Mouse (Mus musculus) MEL (cell line): ENCODE measurements around the gene Slc2a9. TPM values are rescaled to one million over a fixed set of nuclear protein-coding genes. Genes with fewer than 3 reads are reported as not detected.

Experiments used
- DNase-seq: peaks from one replicate; pipeline ENCODE4 v3.0.0; 2011; ENCODE audit warnings: low read depth, low spot score
- H3K27ac ChIP-seq: 2 replicates; pipeline ENCODE4 v1.5.1; 2012; ENCODE audit warnings: low read depth, mild to moderate bottlenecking, control low read depth, low read length, moderate library complexity; ENCODE audit not compliant: control insufficient read depth
- H3K27me3 ChIP-seq, 2 experiments: fragments of 150-350 bp in 1 of 2; sonication (generic) in 1 of 2; 2 replicates each; pipeline ENCODE4 v1.6.1; 2012; ENCODE audit warnings: low read length in 2 of 2, mild to moderate bottlenecking in 2 of 2, improper control_type of control experiment in 1 of 2, moderate library complexity in 1 of 2; ENCODE audit not compliant: insufficient read depth in 2 of 2, control insufficient read depth in 1 of 2
- H3K36me3 ChIP-seq, 2 experiments: 2 replicates each; pipeline ENCODE4 v1.6.1; 2012 to 2014; ENCODE audit warnings: low read length in 2 of 2, improper control_type of control experiment in 1 of 2, inconsistent platforms in 1 of 2, mild to moderate bottlenecking in 1 of 2; ENCODE audit not compliant: insufficient read depth in 2 of 2, control insufficient read depth in 1 of 2
- H3K4me1 ChIP-seq, 2 experiments: fragments of 150-350 bp in 1 of 2; sonication (generic) in 1 of 2; 2 replicates each; pipeline ENCODE4 v1.6.1; 2012; ENCODE audit warnings: low read length in 2 of 2, improper control_type of control experiment in 1 of 2, mild to moderate bottlenecking in 1 of 2; ENCODE audit not compliant: insufficient read depth in 2 of 2, control insufficient read depth in 1 of 2
- H3K4me3 ChIP-seq, 2 experiments: fragments of 150-350 bp in 1 of 2; sonication (generic) in 1 of 2; 2 replicates each; pipeline ENCODE4 v1.5.1; 2012; ENCODE audit warnings: low read depth in 2 of 2, low read length in 2 of 2, mild to moderate bottlenecking in 2 of 2, moderate library complexity in 2 of 2, control low read depth in 1 of 2, improper control_type of control experiment in 1 of 2; ENCODE audit not compliant: control insufficient read depth in 1 of 2, insufficient read depth in 1 of 2
- H3K79me2 ChIP-seq: 2 replicates; pipeline ENCODE4 v1.6.1; 2012; ENCODE audit warnings: mild to moderate bottlenecking, low read length, moderate library complexity; ENCODE audit not compliant: control insufficient read depth, poor library complexity, insufficient read depth
- H3K9ac ChIP-seq: 2 replicates; pipeline ENCODE4 v1.6.1; 2012; ENCODE audit warnings: low read depth, mild to moderate bottlenecking, control low read depth, low read length, moderate library complexity; ENCODE audit not compliant: control insufficient read depth, poor library complexity, severe bottlenecking
- H3K9me3 ChIP-seq: fragments of 150-350 bp; sonication (generic); replicated peaks from 2 replicates; pipeline ENCODE4 v1.6.1; 2012; ENCODE audit warnings: mild to moderate bottlenecking, low read length, improper control_type of control experiment, moderate library complexity; ENCODE audit not compliant: insufficient read depth
- CHD2 ChIP-seq: IDR thresholded peaks from 2 replicates; pipeline ENCODE4 v1.6.1; 2011; ENCODE audit warnings: low read length, improper control_type of control experiment
- ETS1 ChIP-seq: IDR thresholded peaks from 2 replicates; pipeline ENCODE4 v1.6.1; 2012; ENCODE audit warnings: low read depth, mild to moderate bottlenecking, inconsistent platforms, low read length, improper control_type of control experiment, moderate library complexity
- HCFC1 ChIP-seq: IDR thresholded peaks from 2 replicates; pipeline ENCODE4 v1.6.1; 2012; ENCODE audit warnings: low read depth, mild to moderate bottlenecking, inconsistent platforms, low read length, improper control_type of control experiment, moderate library complexity
- MAZ ChIP-seq: IDR thresholded peaks from 2 replicates; pipeline ENCODE4 v1.6.1; 2012; ENCODE audit warnings: low read depth, mild to moderate bottlenecking, inconsistent platforms, low read length, improper control_type of control experiment
- MEF2A ChIP-seq: IDR thresholded peaks from 2 replicates; pipeline ENCODE4 v1.6.1; 2014; ENCODE audit warnings: low read depth, mild to moderate bottlenecking, inconsistent platforms, low read length, improper control_type of control experiment; ENCODE audit not compliant: poor library complexity, insufficient replicate concordance, severe bottlenecking; ENCODE audit errors: extremely low read depth
- MYB ChIP-seq: IDR thresholded peaks from 2 replicates; pipeline ENCODE4 v1.6.1; 2011; ENCODE audit warnings: mild to moderate bottlenecking, low read depth, low read length, improper control_type of control experiment
- NELFE ChIP-seq: IDR thresholded peaks from 2 replicates; pipeline ENCODE4 v1.6.1; 2011; ENCODE audit warnings: low read depth, low read length, improper control_type of control experiment
- RAD21 ChIP-seq: IDR thresholded peaks from 2 replicates; pipeline ENCODE4 v1.6.1; 2011; ENCODE audit warnings: mild to moderate bottlenecking, low read depth, low read length, improper control_type of control experiment
- TAL1 ChIP-seq: IDR thresholded peaks from 2 replicates; pipeline ENCODE4 v1.6.1; 2012; ENCODE audit warnings: mild to moderate bottlenecking, inconsistent platforms, low read length, moderate library complexity, mixed read lengths
- USF1 ChIP-seq: IDR thresholded peaks from 2 replicates; pipeline ENCODE4 v1.6.1; 2014; ENCODE audit warnings: low read depth, mild to moderate bottlenecking, inconsistent platforms, low read length, improper control_type of control experiment, moderate library complexity
- ZC3H11A ChIP-seq: IDR thresholded peaks from 2 replicates; pipeline ENCODE4 v1.6.1; 2012; ENCODE audit warnings: low read depth, mild to moderate bottlenecking, inconsistent platforms, low read length, improper control_type of control experiment
- polyA plus RNA-seq, 2 experiments: library from polyadenylated mRNA; stranded (reverse) in 1 of 2; unstranded in 1 of 2; fragments of >175 nt in 1 of 2; fragments of >200 nt in 1 of 2; gene quantifications; 2 replicates each; pipeline versions ENCODE4 v1.2.1 to v1.2.4; 2012; ENCODE audit warnings: low replicate concordance in 2 of 2, low read depth in 1 of 2; ENCODE audit not compliant: insufficient read length in 2 of 2, insufficient read depth in 1 of 2, missing spikeins in 1 of 2
- total RNA-seq: library from RNA; depleted of rRNA; stranded (reverse); fragments of 300-350 nt; gene quantifications from 2 replicates; pipeline ENCODE4 v1.2.3, GENCODE M21; 2012

Slc2a9 gene
- total and polyA plus RNA-seq, 3 experiments = 1.1 to 4.2 TPM; not detected in 1

- Histone ChIP-seq H3K79me2 (no peaks in the 10 kb centered on the region), H3K9me3 (0 out of 2 replicates have a peak, but pooled peaks cover 2% of the 10 kb centered on the region), H3K9ac (no peak overlapping the region), H3K4me3 (no peak overlapping the region), H3K36me3 (no peaks in the 10 kb centered on the region), H3K4me1 (no peaks in the 10 kb centered on the region), H3K27ac (no peak overlapping the region), H3K27me3 (no peaks in the 10 kb centered on the region)
- no peak for DNase-seq
- TF ChIP-seq CHD2 (no peak), ZC3H11A (no peak), HCFC1 (no peak), MYB (no peak), MAZ (no peak), TAL1 (no peak)
Measured at GRCm38 (mm10) chr5:38334582-38334981, 168.4 kb downstream of the Slc2a9 start.

DNA sequence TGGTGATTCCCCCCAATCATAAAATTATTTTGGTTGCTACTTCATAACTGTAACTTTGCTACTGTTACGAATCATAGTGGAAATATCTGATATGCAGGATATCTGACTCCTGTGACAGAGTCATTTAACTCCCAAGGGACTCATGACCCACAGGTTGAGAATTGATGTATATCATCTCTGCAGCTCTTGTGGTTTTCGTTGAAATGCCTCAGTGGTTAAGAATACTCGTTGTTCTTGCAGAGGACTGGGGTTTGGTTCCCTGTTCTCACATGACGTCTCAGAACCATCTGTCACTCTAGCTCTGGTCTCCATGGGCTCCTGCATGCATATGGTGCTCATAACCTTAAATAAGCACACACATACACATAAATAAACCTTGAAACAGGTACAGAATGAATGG, 169.6 kb downstream of the Slc2a9 start:
- no peaks in the 10 kb centered on the region for H3K36me3 ChIP-seq
- TF ChIP-seq MEF2A (no peak), ETS1 (no peak), CHD2 (no peak)
- no peak for DNase-seq
- H3K27ac ChIP-seq = no peak overlapping the region
- H3K9me3 ChIP-seq = 0 out of 2 replicates have a peak, but pooled peaks cover 2% of the 10 kb centered on the region
- no peaks in the 10 kb centered on the region for H3K27me3 ChIP-seq
- no peak overlapping the region for H3K4me3 ChIP-seq
- H3K4me1 ChIP-seq = no peaks in the 10 kb centered on the region
- no peak overlapping the region for H3K9ac ChIP-seq
- no peaks in the 10 kb centered on the region for H3K79me2 ChIP-seq

DNA sequence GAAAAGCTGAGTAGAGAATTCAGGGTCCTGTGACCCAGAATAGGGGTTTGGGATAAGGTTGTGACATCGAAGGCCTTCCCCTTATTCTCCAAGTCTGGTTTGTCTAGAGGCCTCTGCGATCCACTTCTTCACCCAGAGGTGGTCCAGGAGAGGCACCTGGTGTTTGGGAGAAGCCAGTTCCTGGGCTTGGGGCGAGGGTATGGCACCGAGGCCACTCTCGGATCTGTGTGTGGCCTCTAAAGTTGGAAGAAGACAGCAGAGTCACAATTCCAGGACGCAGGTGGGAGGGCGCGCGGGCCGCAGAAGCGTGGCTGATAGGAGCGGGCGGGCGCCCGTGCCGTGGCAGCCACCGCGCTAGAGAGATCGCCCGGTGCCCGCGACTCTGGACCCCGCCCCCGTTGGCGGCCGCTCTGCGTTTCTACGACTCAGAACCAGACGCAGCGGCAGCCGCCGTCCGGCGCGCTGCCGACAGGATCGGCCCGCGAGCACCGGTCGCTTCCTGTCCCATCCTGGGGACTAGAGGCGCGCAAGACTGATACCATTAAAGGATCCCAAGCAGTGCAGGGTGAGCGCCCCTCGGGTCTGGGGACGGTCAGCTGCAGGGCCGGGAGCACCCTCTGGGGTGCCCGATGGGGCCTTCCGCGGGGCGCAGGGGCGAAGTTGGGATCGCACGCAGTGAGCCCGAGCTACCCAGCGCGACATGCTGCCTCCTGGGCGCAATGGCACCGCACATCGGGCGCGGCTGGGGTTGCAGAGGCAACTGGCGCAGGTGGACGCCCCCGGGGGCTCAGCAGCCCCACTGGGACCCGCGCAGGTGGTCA, 183.8 kb downstream of the Slc2a9 start, which contains the start of gene Drd5:
Drd5 (plus strand) TSS at position 402 of the 821 bp plus-strand sequence.
- H3K9me3 ChIP-seq = no peaks in the 10 kb centered on the region
- TF ChIP-seq NELFE (no peak), USF1 (no peak), HCFC1 (no peak), RAD21 (no peak)
- TF ChIP-seq, all 39 proteins: peak for 0
- Histone ChIP-seq H3K79me2 (no peaks in the 10 kb centered on the region), H3K27me3 (no peaks in the 10 kb centered on the region; a peak in 1 of 4 replicates), H3K27ac (no peak within 1 kb of the TSS), H3K36me3 (no peaks in the 10 kb centered on the region), H3K9ac (no peak within 1 kb of the TSS), H3K4me1 (no peaks in the 10 kb centered on the region), H3K4me3 (no peak within 1 kb of the TSS)
- DNase-seq = no peak
